Mouse (Mus musculus): ENCODE measurements at regions not wholly inside any gene's neighbourhood (a gene's known extent, or its start where the extent isn't known, plus 50 kb on each side); places are given as distances from the start of the nearest gene placed in this dataset.
A peak's percentile ranks its signal among the peaks of the same experiment; 100 is the strongest.
"Not testable (repeated sequence)": the region's sequence is repeated elsewhere in the genome, so short reads cannot be mapped to it uniquely, and the experiment has no call there.

- DNase-seq = no peak
Observed at GRCm38 (mm10) chr4:18349157-18349556, 1256.1 kb upstream of the Gm12353 start.

DNA sequence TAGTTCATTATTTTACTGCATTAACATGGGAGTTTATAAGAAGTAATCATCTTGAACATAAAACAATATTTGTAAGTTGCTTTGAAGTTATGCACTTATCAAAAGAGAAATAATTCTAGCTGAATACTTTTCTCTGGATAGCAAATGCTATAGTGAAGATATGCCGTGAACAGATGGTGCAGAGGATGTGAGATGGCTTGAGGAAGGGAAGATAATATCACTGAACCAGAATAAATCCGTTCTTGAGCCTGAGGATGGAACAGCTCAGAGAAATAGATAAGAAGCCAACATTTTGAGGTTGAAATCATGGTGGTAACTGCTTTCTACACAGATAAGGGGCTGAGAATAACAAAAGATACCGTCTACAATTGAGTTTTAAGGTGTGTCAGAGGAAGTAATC is 1239.7 kb upstream of the Gm12353 start:
- DNase-seq = peak; percentile 39

GRCm38 (mm10) chr4:18365916-18366315 is 1239.3 kb upstream of the Gm12353 start:
- DNase-seq = peak; percentile 59

GRCm38 (mm10) chr4:18394815-18395521 is 1210.3 kb upstream of the Gm12353 start:
- no peak for DNase-seq

- not testable (repeated sequence) for DNase-seq
Observed at GRCm38 (mm10) chr4:18395528-18396128, 1209.6 kb upstream of the Gm12353 start.

DNA sequence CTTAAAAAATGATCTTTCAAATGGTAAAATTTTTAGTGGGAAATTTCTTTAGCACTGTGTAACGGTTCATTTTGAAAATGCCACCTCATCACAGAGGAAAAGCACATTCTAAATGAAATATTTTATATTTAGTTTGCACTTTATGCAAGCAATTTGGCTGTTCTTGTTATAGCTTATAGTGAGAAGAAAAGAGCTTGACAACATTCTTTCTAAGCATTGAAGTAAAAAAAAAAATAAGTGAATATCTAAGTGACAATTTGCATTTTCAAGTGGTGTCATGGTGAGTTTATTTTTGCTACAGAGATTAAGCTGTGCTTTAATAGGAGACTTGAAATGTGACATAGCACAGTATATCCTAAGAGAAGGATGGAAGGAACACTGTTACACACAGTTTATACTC is 1194.9 kb upstream of the Gm12353 start:
- no peak for DNase-seq

DNA sequence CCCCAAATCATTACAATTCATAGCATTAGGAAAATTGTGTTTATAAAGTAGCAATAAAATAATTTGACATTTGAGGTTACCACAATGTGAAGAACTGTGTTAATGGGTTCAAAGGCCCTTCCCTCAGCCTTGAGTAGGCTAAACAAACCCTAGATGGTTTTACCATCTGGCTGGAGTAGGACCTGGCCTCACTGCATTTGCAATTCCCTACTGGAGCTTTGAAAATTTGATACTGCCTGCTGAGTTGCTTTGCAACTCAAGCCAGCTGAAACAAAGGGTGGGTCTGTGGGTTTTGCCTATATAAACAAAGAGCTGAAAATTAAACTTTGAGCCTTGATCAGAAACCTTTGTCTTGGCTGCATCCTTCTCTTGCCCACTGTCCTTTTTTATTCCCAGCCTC is 1163.9 kb upstream of the Gm12353 start:
- no peak for DNase-seq

DNA sequence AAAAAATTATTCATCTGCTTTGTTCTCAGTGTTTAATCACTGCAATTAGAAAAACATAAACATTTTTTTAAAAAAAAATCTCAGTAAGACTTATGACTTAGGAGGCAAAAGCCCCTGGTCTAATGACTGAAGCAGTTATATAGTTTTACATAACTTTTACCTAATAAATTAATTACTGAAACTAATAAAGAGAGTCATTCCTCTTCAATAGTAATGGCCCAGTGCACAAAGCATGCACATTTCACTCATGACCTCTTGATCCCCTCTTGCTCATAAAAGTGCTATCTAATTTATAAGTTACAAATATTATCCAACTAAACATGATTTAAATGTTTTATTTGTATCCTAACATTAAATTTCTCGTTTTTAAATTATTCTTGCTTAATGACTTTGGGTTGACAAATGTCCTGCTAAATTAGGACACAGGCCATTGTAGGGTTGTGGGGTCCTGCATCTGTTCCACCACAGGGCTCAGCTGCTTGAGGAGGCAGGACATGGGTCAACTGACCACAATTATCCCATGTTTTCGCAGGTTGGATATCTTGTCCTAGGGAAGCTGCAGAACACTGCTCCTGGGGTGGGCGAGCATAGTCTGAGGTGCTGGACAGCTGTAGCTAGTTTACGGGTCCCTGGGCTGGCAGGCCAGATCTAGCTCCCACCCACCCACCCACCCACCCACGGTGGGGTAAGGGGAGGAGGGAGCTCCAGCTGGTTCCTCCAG is 1160.8 kb upstream of the Gm12353 start:
- no peak for DNase-seq

DNA sequence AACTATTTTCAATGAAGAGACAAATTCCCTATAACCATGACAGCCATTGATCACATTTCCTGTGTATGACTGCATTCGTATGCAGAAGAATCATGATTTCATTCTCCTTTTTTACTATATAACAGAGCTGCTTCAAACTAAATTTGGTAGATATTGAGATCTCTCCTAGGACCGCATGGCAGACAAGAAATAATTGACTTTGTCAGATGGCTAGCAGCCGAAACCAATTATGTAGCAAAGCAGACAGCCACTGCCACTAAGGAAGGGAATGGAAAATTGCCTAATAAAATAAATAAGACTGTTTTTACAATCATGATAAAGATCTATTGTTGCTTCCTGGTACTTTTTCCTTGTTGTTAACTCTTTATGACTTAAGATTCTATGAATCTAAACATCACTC is 1143.6 kb upstream of the Gm12353 start:
- no peak for DNase-seq

DNA sequence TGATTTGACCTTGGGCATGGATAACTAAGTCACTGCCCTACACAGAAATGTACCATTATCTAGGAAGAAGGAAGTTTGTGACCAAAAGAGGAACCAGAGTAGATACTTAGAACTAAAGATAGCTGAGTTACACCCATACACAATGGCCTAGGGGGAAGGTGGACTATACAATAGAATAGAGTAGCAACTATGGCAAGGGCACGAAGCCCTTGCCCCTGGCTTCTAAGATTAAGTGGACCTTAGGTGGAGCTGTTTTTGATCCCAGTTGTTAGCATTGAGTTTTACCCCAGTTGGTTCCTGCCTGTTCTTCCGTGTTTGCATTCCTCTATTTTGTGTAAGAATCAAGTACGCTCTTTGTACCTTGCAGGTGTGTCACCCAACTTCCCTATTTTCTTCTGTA is 1137.0 kb upstream of the Gm12353 start:
- DNase-seq = not testable (repeated sequence)

DNA sequence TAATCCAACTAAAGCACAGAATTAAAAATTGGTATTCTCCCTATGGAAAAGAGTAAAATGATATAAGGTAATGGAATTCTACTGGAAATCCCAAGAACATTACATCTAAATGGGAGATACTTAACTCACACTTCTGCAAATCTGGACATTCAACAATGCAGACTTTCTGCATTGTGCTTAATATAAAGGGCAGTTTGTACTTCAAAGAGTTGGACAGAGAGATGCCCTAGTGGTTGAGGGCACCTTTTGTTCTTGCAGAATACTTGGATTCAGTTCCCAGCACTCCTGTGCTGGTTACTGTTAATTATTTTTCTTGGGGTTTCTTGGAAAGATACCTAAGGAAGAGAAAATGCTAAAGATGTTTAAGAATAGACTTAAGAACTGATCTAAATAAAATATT is 1135.7 kb upstream of the Gm12353 start:
- DNase-seq = no peak

Measured in layer of hippocampus, adult 9-11 months (tissue).